Mouse (Mus musculus) thymus, postnatal 0 days (tissue): ENCODE measurements around the gene Klhdc7b. TPM values are rescaled to one million over a fixed set of nuclear protein-coding genes. Genes with fewer than 3 reads are reported as not detected.
"Not testable (repeated sequence)": the region's sequence is repeated elsewhere in the genome, so short reads cannot be mapped to it uniquely, and the experiment has no call there.

Experiments
- DNase-seq: peaks from one replicate; pipeline ENCODE4 v3.0.0-alpha.2; 2015; ENCODE audit warnings: low spot score
- polyA plus RNA-seq: library from polyadenylated mRNA; unstranded; fragments of >200 nt; fragmentation: Nextera tagmentation; extraction: Ambion mirVana; gene quantifications from 2 replicates; pipeline ENCODE4 v1.2.1, GENCODE M21; 2015

Klhdc7b gene
- polyA plus RNA-seq, 1 experiment from 2014 or later = not detected

DNA sequence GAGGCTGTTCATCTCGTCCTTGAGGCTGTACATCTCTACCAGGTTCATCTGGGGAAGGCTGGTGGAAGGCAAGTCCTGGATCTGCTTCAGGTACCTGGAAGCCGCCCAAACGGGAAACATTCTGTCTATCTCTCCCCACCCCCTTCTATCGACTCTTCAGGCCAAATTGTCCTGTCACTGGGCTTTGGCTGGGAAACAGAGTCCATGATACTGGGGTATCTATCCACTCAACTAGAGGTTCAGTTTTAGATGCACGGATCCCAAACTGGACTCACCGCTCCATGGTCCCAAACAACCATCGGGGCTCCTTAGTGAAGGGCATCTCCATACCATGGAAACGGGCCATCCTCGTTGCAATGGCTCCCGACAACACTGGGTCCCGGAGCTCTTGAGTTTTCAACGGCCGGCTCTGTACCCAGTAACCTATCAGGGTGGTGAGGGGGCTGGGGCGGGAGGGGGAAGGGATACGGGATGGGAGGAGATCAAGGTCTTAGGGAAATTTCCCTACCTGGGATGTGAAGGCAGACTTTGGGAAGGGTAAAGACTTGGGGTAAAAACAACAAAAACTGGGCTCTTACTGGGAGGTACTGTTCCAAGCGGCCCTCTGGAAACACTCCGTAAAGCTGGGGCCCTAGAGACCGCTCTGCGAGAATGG lies 43.5 kb downstream of the Klhdc7b start:
- no peak for DNase-seq

DNA sequence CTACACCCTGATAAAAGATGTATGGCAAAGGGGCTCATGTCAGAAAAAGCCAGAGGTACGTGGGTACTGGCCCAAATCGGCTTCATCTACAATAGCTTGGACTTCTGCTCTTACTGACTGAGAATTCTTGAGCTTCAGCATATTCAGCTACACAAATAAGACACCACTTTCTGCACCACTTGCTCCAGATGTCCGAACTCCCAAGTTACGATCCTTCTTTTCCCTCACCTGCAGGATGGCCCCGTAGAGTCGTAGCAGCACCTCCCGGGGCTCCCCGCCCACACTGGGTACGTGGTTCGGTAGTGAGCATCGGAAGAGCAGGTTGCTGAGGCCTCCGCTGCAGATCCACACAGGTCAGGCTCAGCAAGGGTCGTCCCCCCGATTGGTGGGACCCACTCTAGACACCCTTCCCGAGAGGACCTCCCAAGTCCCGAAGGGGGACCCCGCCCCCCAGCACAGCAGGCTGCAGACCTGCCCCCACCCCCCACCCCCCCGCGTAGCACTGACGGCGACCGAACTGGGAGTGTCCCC lies 44.2 kb downstream of the Klhdc7b start:
- no peak for DNase-seq

DNA sequence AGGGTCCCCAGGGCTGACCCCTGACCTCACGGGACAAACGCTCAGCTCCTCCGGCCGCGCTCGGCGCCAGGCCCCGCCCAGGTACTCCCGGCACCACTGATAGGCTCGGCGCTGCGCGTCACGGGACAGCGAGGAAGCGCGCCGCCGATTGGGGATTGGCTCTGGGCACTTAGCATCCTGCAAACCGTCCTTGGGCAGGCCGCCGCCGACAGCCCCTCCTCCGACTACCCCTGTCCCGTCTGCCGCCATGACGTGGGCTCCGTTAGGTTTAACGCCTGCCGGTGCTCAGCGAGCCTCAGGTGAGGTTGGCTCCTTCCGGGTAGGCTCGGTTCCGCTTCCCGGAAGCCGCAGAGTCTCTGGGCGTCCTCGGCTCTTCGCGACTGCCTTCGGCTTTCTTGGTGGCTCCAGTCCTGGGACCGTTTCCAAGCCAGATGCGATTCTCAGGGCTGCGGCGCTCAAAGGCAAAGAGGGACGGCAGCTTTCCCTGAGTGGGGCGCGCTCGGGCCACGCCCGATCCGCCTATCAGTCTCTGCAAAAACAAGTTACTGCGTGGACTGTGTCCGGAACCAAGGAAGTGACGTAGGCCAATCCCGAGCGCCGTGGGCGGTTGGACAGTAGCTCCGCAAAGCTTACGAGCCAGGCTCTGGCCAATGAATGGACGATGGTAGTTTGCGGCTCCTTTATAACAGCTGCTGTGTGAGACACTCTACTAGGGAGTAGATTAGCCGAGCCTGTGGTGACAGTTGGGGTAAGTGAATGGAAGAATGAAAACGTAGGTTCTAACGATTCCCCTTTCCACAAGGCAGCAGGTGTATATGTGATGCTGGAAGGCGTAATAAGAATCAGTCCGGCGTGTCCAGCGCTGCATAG lies 44.9 kb downstream of the Klhdc7b start, which contains the start of the genes C730034F03Rik, Gm44502 and Chkb:
C730034F03Rik (plus strand) TSS at position 238 of the 870 bp plus-strand sequence.
Gm44502 (minus strand) TSS at position 345 of the 870 bp plus-strand sequence.
Chkb (minus strand) TSS at position 557 of the 870 bp plus-strand sequence.
- DNase-seq = peak; percentile 93

DNA sequence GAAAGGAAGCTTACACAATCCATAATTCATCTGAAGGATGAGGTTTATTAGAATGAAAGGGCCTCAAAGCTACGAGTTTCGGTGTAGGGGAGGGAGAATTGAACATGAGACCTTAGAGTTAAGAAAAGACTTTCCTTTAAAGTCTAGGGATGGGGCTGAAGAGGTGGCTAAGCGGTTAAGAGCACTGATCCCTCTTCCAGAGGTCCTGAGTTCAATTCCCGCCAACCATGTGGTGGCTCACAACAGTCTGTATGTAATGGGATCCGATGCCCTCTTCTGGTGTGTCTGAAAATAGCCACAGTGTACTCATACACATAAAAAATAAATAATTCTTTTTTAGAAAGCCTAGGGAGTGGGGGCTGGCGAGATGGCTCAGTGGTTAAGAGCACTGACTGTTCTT lies 45.6 kb downstream of the Klhdc7b start:
- DNase-seq = no peak

DNA sequence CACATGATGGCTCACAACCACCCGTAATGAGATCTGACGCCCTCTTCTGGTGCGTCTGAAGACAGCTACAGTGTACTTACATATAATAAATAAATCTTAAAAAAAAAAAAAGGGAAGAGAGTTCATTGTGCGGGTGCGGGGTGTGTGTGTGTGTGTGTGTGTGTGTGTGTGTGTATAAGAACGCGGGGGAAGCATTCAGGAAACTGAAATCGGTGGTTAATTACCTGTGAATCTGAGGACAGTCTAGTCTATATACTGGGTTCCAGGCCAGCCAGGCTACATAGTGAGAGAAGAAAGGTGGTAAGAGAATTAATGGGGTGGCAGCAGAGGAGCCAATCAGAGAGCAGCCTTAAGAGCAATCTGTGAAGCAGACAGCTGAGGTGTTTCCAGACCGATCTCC lies 46.1 kb downstream of the Klhdc7b start:
- DNase-seq = not testable (repeated sequence)

DNA sequence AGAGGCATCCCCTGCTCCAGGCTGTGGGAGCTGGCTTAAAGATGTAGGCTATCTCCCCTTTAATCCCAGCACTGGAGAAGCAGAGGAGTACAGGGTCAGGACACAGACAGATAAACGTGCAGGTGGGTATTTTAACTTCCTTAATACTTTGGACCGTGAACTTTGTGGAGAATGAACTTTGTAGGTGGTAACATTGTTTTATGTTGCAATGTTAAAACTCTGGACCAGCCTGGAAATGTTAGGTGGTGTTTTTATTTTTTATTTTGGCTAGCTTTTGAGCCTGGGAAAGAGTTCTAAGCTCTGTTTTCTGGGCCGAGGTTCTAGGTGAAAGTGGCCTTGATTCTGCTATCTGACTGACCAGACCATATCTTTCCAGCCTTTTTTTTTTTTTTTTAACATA lies 46.6 kb downstream of the Klhdc7b start:
- no peak for DNase-seq

DNA sequence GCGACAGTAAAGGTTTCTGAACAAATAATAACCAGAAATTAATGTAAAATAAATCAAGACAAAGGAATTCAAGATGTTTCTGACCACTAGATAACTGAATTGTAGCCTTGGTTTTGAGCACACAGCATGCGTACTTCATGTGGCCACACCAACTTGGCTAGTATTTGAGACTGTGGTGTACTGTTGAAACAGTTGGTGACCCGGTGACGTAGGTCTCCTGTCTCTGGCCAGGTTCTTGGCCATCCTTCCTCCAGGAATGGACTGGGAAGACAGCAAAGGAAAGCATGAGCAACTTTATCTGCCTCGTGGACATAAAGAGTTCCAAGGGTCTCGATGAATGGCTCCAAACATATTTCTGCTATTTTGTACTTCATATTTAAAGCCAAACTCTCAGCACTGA lies 47.1 kb downstream of the Klhdc7b start:
- DNase-seq = no peak

DNA sequence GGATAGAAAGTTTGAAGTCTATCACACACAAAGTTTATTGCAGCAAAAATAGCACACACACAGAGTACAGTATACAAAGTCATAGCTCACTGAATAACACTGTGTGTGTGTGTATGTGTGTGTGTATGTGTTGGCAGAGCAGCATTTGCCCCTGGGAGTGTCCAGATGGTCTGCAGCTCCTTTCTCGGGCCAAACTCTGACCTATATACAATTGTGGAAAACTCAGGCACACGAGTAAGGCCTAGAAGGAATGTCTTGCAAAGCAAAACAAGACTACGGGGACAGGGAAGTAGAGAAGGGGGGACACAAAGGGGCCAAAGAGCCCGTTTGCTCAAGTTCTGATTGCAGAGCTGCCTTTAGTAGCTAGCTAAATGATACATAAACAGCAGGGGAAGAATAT lies 48.2 kb downstream of the Klhdc7b start:
- DNase-seq = no peak

DNA sequence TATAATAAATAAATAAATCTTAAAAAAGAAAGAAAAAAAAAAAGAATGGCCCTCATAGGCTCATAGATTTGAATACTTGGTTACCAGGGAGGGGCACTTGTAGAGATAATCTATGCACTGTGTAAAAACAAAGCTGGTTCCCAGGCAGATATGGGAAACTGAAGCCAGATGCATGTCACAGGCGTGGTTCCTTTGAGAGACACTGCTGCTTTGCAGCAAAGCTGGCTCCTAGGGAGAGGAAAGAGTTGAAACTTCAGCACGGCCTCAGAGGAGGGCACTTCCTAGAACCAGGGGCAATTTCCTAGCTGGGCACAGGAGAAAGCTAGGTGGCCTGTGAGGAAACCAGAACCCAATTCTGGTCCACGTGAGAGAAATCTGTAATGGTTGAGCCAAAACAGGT lies 49.4 kb downstream of the Klhdc7b start:
- no peak for DNase-seq

DNA sequence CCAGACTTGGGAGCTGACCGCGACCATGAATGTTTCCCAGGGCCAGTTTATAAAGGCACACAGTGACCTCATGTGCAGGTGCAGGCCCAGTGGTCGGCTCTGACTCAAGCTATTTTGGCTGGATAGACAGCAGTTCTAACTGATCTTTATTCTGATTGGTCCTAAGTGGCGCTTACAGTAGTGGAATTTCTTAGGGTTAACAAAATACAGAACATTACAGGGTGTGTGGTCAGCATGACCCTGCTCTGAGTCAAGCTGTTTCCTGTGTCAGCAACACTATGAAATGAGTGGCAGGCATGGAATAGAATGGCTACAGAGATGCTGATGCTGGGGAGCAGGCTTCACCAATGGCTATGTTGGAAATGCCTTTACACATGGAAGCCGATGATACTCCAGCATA lies 51.2 kb downstream of the Klhdc7b start:
- DNase-seq = no peak

Other genes starting within 250 kb of the Klhdc7b start
- 1.2 TPM in 2 replicates for gene Mapk12, start 244.2 kb upstream of the Klhdc7b start, polyA plus RNA-seq
- gene Mapk11, start 235.3 kb upstream of the Klhdc7b start, polyA plus RNA-seq = 4.9 and 5.6 TPM in 2 replicates
- gene Plxnb2, start 204.1 kb upstream of the Klhdc7b start, polyA plus RNA-seq = 19.0 and 19.4 TPM in 2 replicates
- 13.5 and 14.2 TPM in 2 replicates for gene Dennd6b, start 188.4 kb upstream of the Klhdc7b start, polyA plus RNA-seq
- 30.8 and 38.2 TPM in 2 replicates for gene Ppp6r2, start 173.4 kb upstream of the Klhdc7b start, polyA plus RNA-seq
- 50.2 and 68.3 TPM in 2 replicates for gene Sbf1, start 69.6 kb upstream of the Klhdc7b start, polyA plus RNA-seq
- 0.57 and 0.75 TPM in 2 replicates for gene Adm2, start 62.2 kb upstream of the Klhdc7b start, polyA plus RNA-seq
- not detected in 2 replicates for gene Miox, start 50.5 kb upstream of the Klhdc7b start, polyA plus RNA-seq
- 40.5 and 42.9 TPM in 2 replicates for gene Lmf2, start 29.3 kb upstream of the Klhdc7b start, polyA plus RNA-seq
- 175 and 195 TPM in 2 replicates for gene Ncaph2, start 29.2 kb upstream of the Klhdc7b start, polyA plus RNA-seq
- 9.0 and 9.2 TPM in 2 replicates for gene Sco2, start 11.1 kb upstream of the Klhdc7b start, polyA plus RNA-seq
- gene Tymp, start 7.9 kb upstream of the Klhdc7b start, polyA plus RNA-seq = 1.9 and 2.1 TPM in 2 replicates
- 2.9 and 4.5 TPM in 2 replicates for gene Odf3b, start 5.6 kb upstream of the Klhdc7b start, polyA plus RNA-seq
- gene Syce3, start 25.6 kb downstream of the Klhdc7b start, polyA plus RNA-seq = not detected in 2 replicates
- gene Cpt1b, start 40.9 kb downstream of the Klhdc7b start, polyA plus RNA-seq = 0.46 and 0.96 TPM in 2 replicates
- gene C730034F03Rik, start 44.7 kb downstream of the Klhdc7b start, polyA plus RNA-seq = 2.5 and 5.1 TPM in 2 replicates
- not detected in 2 replicates for gene Gm44502, start 44.8 kb downstream of the Klhdc7b start, polyA plus RNA-seq
- gene Chkb, start 45.0 kb downstream of the Klhdc7b start, polyA plus RNA-seq = 62.6 and 70.8 TPM in 2 replicates
- gene Mapk8ip2, start 69.0 kb downstream of the Klhdc7b start, polyA plus RNA-seq = 0.08 TPM in 1 of 2 replicates, not detected in the other
- gene Arsa, start 92.5 kb downstream of the Klhdc7b start, polyA plus RNA-seq = 9.0 and 9.4 TPM in 2 replicates
- gene Shank3, start 114.7 kb downstream of the Klhdc7b start, polyA plus RNA-seq = 0.23 and 0.39 TPM in 2 replicates
- gene Acr, start 183.4 kb downstream of the Klhdc7b start, polyA plus RNA-seq = not detected in 2 replicates
- gene Rabl2, start 207.0 kb downstream of the Klhdc7b start, polyA plus RNA-seq = 13.0 and 15.7 TPM in 2 replicates